Mouse (Mus musculus): Measurements from ENCODE around the gene Nrg3. TPM values are rescaled to one million over a fixed set of nuclear protein-coding genes. Genes with fewer than 3 reads are reported as not detected.

Nrg3 gene
- polyA plus RNA-seq, 1 experiment from 2014 or later = 0.33 TPM

DNA sequence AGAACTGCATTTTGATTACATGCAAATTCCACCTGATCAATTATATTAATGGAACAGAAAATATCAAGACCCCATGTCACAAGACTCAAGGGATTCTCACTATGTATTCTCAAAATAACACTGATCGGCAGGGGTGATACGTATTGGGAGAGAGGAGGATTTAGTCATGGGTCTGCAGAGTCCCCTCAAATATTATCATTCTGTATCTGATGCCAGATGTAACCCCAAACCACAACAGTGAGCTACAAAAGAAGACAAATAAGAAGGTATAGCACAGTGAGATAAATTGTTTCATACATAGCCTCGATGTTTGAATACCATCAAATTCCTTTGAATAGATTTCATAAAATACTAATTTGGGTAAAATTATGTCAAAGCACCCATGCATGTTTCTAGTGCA lies 842.8 kb downstream of the Nrg3 start:
- Histone ChIP-seq H3K27me3 (ENCODE audit: control insufficient read depth, insufficient read depth, low read length) (no peaks in the 10 kb centered on the region), H3K27ac (replicated peaks) (no peak overlapping the region), H3K4me1 (replicated peaks; ENCODE audit: control insufficient read depth, insufficient read depth) (no peaks in the 10 kb centered on the region), H3K4me2 (replicated peaks; ENCODE audit: low read depth) (no peak overlapping the region), H3K9me3 (ENCODE audit: control insufficient read depth, low read length) (no peaks in the 10 kb centered on the region), H3K4me3 (ENCODE audit: low read depth, low read length) (no peak overlapping the region), H3K9ac (ENCODE audit: low read length) (no peak overlapping the region), H3K36me3 (ENCODE audit: control insufficient read depth, insufficient read depth, low read length) (no peaks in the 10 kb centered on the region)
- WGBS = 81% methylated on average over 3 of the region's 3 CpGs
- no peak for TF ChIP-seq EP300 (optimal IDR thresholded peaks at IDR 0.05)
- TF ChIP-seq CTCF (IDR thresholded peaks at IDR 0.05; ENCODE audit: low read depth) = no peak
- no peak for ATAC-seq (ENCODE audit: low FRiP score, low TSS enrichment)
- DNase-seq (ENCODE audit: low spot score) = no peak

DNA sequence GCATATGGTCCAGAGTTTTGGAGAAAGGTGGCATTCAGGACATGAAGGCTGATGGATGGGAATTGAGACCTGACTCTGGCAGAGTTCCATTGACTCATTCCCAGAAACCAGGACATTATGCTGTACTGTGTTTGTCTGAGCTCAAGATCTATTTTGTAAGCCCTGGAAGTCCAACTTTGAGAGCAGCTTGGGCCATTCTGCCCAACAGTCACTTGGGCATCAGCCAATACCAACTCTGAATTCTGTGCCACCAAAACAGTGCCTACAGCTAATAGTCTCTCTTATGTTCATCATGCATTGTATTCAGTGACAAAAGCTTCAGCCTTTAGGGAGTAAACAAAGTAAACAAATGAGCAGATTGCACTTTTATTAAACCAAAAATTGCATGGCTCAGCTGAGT lies 843.2 kb downstream of the Nrg3 start:
- no peak for DNase-seq (ENCODE audit: low spot score)

DNA sequence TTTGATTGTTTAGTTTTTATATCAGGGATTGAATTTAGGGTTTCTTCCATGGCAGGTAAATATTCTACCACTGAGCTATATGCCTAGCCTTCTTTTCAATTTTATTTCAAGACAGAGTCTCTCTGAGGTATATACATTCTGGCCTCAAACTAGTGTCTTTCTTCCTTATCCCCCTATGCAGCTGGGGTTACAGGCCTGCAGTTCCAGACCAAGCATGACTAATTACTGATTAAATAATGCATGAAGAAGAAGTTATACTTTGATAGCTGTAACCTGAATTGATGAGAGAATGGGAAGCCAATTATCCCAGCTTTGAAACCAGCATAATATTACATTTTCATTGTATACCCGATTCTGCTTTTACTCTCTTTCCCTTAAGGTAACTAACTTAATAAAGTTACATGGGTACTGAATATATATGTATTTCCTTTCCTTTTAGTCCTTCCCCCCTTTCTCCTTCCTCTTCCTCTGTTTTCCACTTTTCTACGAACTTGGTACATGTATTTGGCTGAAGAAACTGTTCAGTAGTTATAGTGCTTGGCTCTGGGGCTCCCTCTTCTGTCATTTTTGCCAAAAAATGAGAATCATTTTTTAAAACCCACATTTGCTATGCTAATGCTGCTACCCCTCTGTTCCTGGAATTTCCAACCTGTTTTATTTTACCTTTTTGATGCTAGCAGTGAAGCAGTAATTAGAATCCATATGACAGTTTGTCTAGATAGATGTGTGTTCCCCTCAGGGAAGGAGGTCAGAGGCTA lies 843.8 kb downstream of the Nrg3 start:
- no peaks in the 10 kb centered on the region for H3K27me3 ChIP-seq (ENCODE audit: control insufficient read depth, insufficient read depth, low read length)
- no peak for DNase-seq (ENCODE audit: low spot score)
- H3K9me3 ChIP-seq (ENCODE audit: control insufficient read depth, low read length) = no peaks in the 10 kb centered on the region
- no peak overlapping the region for H3K9ac ChIP-seq (ENCODE audit: low read length)
- no peak overlapping the region for H3K27ac ChIP-seq (replicated peaks)
- H3K36me3 ChIP-seq (ENCODE audit: control insufficient read depth, insufficient read depth, low read length) = no peaks in the 10 kb centered on the region
- H3K4me1 ChIP-seq (replicated peaks; ENCODE audit: control insufficient read depth, insufficient read depth) = no peaks in the 10 kb centered on the region
- no peak overlapping the region for H3K4me3 ChIP-seq (ENCODE audit: low read depth, low read length)
- no peak overlapping the region for H3K4me2 ChIP-seq (replicated peaks; ENCODE audit: low read depth)
- ATAC-seq (ENCODE audit: low FRiP score, low TSS enrichment) = no peak
- TF ChIP-seq CTCF (IDR thresholded peaks at IDR 0.05; ENCODE audit: low read depth) = no peak
- no peak for TF ChIP-seq EP300 (optimal IDR thresholded peaks at IDR 0.05)
- WGBS = 57% methylated on average over 2 of the region's 2 CpGs

More for the DNA sequence above, 843.2 kb downstream of the Nrg3 start:
- H3K4me1 ChIP-seq (replicated peaks; ENCODE audit: control insufficient read depth, insufficient read depth) = no peaks in the 10 kb centered on the region
- H3K4me3 ChIP-seq (ENCODE audit: low read depth, low read length) = no peak overlapping the region
- H3K27ac ChIP-seq (replicated peaks) = no peak overlapping the region
- TF ChIP-seq CTCF (IDR thresholded peaks at IDR 0.05; ENCODE audit: low read depth) (no peak), EP300 (optimal IDR thresholded peaks at IDR 0.05) (no peak)
- H3K9ac ChIP-seq (ENCODE audit: low read length) = no peak overlapping the region
- H3K9me3 ChIP-seq (ENCODE audit: control insufficient read depth, low read length) = no peaks in the 10 kb centered on the region
- no peaks in the 10 kb centered on the region for H3K27me3 ChIP-seq (ENCODE audit: control insufficient read depth, insufficient read depth, low read length)
- no peak for ATAC-seq (ENCODE audit: low FRiP score, low TSS enrichment)
- no peaks in the 10 kb centered on the region for H3K36me3 ChIP-seq (ENCODE audit: control insufficient read depth, insufficient read depth, low read length)
- no peak overlapping the region for H3K4me2 ChIP-seq (replicated peaks; ENCODE audit: low read depth)

DNA sequence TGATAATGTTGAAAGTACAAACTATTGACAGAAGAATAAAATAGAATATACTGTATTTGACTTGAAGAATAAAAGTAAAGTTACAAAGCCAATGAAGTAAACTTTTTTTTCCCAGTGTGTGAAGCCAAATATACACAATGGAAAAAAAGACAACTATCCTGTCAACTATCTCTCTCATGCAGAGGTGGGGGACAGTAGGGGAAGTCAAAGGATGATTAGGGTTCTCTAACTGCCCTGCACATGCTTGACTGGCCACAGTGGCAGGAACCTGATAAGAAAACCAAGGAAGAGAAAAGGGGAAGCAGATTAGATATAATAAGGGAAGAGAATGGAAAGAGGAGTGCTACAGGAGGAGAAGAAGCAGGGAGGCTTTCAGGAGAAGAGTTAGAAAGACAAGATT lies 855.9 kb downstream of the Nrg3 start:
- no peaks in the 10 kb centered on the region for H3K36me3 ChIP-seq (ENCODE audit: control insufficient read depth, insufficient read depth, low read length)
- ATAC-seq (ENCODE audit: low FRiP score, low TSS enrichment) (no peak), DNase-seq (ENCODE audit: low spot score) (no peak)
- no peak overlapping the region for H3K9ac ChIP-seq (ENCODE audit: low read length)
- no peaks in the 10 kb centered on the region for H3K27me3 ChIP-seq (ENCODE audit: control insufficient read depth, insufficient read depth, low read length)
- no peak for TF ChIP-seq CTCF (IDR thresholded peaks at IDR 0.05; ENCODE audit: low read depth)
- TF ChIP-seq EP300 (optimal IDR thresholded peaks at IDR 0.05) = no peak
- H3K4me2 ChIP-seq (replicated peaks; ENCODE audit: low read depth) = no peak overlapping the region
- H3K4me3 ChIP-seq (ENCODE audit: low read depth, low read length) = no peak overlapping the region
- no peaks in the 10 kb centered on the region for H3K4me1 ChIP-seq (replicated peaks; ENCODE audit: control insufficient read depth, insufficient read depth)
- H3K27ac ChIP-seq (replicated peaks) = no peak overlapping the region
- H3K9me3 ChIP-seq (ENCODE audit: control insufficient read depth, low read length) = no peaks in the 10 kb centered on the region

DNA sequence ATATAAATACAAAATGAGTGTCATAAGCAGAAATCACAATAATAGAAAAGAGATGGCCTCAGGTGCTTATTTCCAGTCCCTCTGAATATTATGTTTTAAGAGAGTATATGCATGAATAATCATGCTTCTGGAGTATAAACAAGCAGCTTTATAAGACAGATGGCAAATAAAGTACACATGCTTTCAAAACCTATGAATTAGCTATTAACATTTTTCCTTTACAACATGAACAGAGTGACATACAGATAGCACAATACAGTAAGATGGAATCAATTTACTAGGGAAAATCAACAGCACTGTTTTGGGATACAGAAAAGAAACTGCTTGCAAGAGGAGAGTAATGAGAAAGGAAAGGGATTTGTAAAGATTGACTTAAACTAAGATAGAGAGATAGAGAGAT lies 875.2 kb downstream of the Nrg3 start:
- Histone ChIP-seq H3K9me3 (ENCODE audit: control insufficient read depth, low read length) (no peaks in the 10 kb centered on the region), H3K27ac (replicated peaks) (no peak overlapping the region), H3K9ac (ENCODE audit: low read length) (no peak overlapping the region), H3K4me3 (ENCODE audit: low read depth, low read length) (no peak overlapping the region), H3K27me3 (ENCODE audit: control insufficient read depth, insufficient read depth, low read length) (no peaks in the 10 kb centered on the region), H3K4me2 (replicated peaks; ENCODE audit: low read depth) (no peak overlapping the region), H3K4me1 (replicated peaks; ENCODE audit: control insufficient read depth, insufficient read depth) (no peaks in the 10 kb centered on the region), H3K36me3 (ENCODE audit: control insufficient read depth, insufficient read depth, low read length) (no peaks in the 10 kb centered on the region)
- DNase-seq (ENCODE audit: low spot score) = no peak
- no peak for ATAC-seq (ENCODE audit: low FRiP score, low TSS enrichment)
- TF ChIP-seq EP300 (optimal IDR thresholded peaks at IDR 0.05) (no peak), CTCF (IDR thresholded peaks at IDR 0.05; ENCODE audit: low read depth) (no peak)

DNA sequence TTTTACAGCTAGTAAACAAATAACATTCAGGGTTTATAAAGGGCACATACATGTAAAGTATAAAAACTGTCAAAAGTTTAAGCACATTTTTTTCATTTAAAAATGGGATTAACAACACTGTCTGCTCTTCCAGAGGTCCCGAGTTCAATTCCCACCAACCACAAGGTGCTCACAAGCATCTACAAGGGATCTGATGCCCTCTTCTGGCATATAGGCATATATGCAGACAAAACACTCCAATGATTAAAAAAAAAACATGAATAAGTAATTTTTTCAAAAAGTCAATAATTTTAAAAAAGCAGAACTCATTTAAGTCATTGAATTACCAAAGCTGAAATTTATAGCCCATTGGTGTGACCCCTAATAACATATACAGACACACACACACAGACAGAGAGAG lies 878.6 kb downstream of the Nrg3 start:
- no peak overlapping the region for H3K4me3 ChIP-seq (ENCODE audit: low read depth, low read length)
- no peaks in the 10 kb centered on the region for H3K4me1 ChIP-seq (replicated peaks; ENCODE audit: control insufficient read depth, insufficient read depth)
- H3K4me2 ChIP-seq (replicated peaks; ENCODE audit: low read depth) = no peak overlapping the region
- H3K9me3 ChIP-seq (ENCODE audit: control insufficient read depth, low read length) = no peaks in the 10 kb centered on the region
- H3K36me3 ChIP-seq (ENCODE audit: control insufficient read depth, insufficient read depth, low read length) = no peaks in the 10 kb centered on the region
- WGBS = 79% methylated on average over 1 of the region's 1 CpGs
- DNase-seq (ENCODE audit: low spot score) (no peak), ATAC-seq (ENCODE audit: low FRiP score, low TSS enrichment) (no peak)
- TF ChIP-seq CTCF (IDR thresholded peaks at IDR 0.05; ENCODE audit: low read depth) (no peak), EP300 (optimal IDR thresholded peaks at IDR 0.05) (no peak)
- no peaks in the 10 kb centered on the region for H3K27me3 ChIP-seq (ENCODE audit: control insufficient read depth, insufficient read depth, low read length)
- H3K9ac ChIP-seq (ENCODE audit: low read length) = no peak overlapping the region
- no peak overlapping the region for H3K27ac ChIP-seq (replicated peaks)
